Mouse (Mus musculus) left cerebral cortex, postnatal 14 days (tissue): ENCODE measurements around the gene Crebrf. TPM values are rescaled to one million over a fixed set of nuclear protein-coding genes. Genes with fewer than 3 reads are reported as not detected.

Experiments
- DNase-seq, 2 experiments: peaks; one replicate each; pipeline ENCODE4 v3.0.0; 2021 to 2022; ENCODE audit warnings: low spot score in 2 of 2, mixed read lengths in 1 of 2
- intact Hi-C: fragments of 180-260 bp; cut with DNase I; formaldehyde crosslinking; loops from one replicate; pipeline ENCODE4 v1.15.1; 2025
- total RNA-seq, 2 experiments: library from RNA; stranded (reverse); gene quantifications; 2 replicates each; pipeline ENCODE4 v1.2.3; 2021

Crebrf gene
- total RNA-seq, 2 experiments from 2014 or later, result 34.8 to 35.6 TPM

- intact Hi-C loops, result loop anchor here (2.0 kb wide), 1 partner anchor 91 kb away; no protein-coding TSS in a partner anchor
Measured at GRCm38 (mm10) chr17:26795386-26795785, 79.9 kb downstream of the Crebrf start.

GRCm38 (mm10) chr17:26797379-26798128 is 82.1 kb downstream of the Crebrf start:
- DNase-seq, result no peak
- intact Hi-C loops, result no loop called here

More at GRCm38 (mm10) chr17:26795386-26795785, 79.9 kb downstream of the Crebrf start:
- no peak for DNase-seq

- DNase-seq, result no peak
- intact Hi-C loops, result no loop called here
Measured at GRCm38 (mm10) chr17:26802886-26803285, 87.4 kb downstream of the Crebrf start.

GRCm38 (mm10) chr17:26812607-26813006 is 97.2 kb downstream of the Crebrf start:
- intact Hi-C loops, result no loop called here

GRCm38 (mm10) chr17:26813497-26813896 is 98.0 kb downstream of the Crebrf start:
- no peak for DNase-seq
- intact Hi-C loops, result no loop called here

More at GRCm38 (mm10) chr17:26812607-26813006, 97.2 kb downstream of the Crebrf start:
- DNase-seq, result no peak

- no peak for DNase-seq
- intact Hi-C loops, result no loop called here
Measured at GRCm38 (mm10) chr17:26816810-26817209, 101.4 kb downstream of the Crebrf start.

GRCm38 (mm10) chr17:26817776-26818175 is 102.3 kb downstream of the Crebrf start:
- intact Hi-C loops, result no loop called here
- no peak for DNase-seq

- no peak for DNase-seq
- intact Hi-C loops, result loop anchor here (5.0 kb wide), 1 partner anchor 41 kb away; no protein-coding TSS in a partner anchor
Measured at GRCm38 (mm10) chr17:26826131-26826530, 110.7 kb downstream of the Crebrf start.

Other genes starting within 250 kb of the Crebrf start
- gene Ergic1, start 154.2 kb upstream of the Crebrf start, total RNA-seq, result 100 to 1,000 TPM; 180 to 195 TPM
- gene Dusp1, start 153.5 kb upstream of the Crebrf start, total RNA-seq, result 10 to 100 TPM; 28.4 to 33.2 TPM
- gene Atp6v0e, start 52.4 kb upstream of the Crebrf start, total RNA-seq, result 10 to 100 TPM; 36.7 to 45.8 TPM
- 10 to 100 TPM; 30.4 to 35.1 TPM for gene Bnip1, start 65.4 kb downstream of the Crebrf start, total RNA-seq
- not detected for gene Nkx2-5, start 129.4 kb downstream of the Crebrf start, total RNA-seq
- gene Kifc5b, start 201.4 kb downstream of the Crebrf start, total RNA-seq, result 1 to 10 TPM; 2.9 to 3.3 TPM
- gene Phf1, start 217.4 kb downstream of the Crebrf start, total RNA-seq, result 10 to 100 TPM; 16.8 to 20.2 TPM
- gene Cuta, start 223.9 kb downstream of the Crebrf start, total RNA-seq, result 100 to 1,000 TPM; 127 to 133 TPM
- 100 to 1,000 TPM; 594 to 653 TPM for gene Syngap1, start 225.6 kb downstream of the Crebrf start, total RNA-seq